Comparison of ENCODE assay signal across 9 mouse cellular contexts in genomic region chr7:66222621-66223091, GRCm38 (mm10).
DNase-seq lines count a peak whose midpoint lies in the region; ATAC-seq and TF ChIP-seq lines count a peak whose summit lies in the region.
"Had no signal": no experiment of that assay in that cellular context is flagged by ENCODE, and none has a peak within 500 bp of the region (broad histone marks: within the 10 kb centered on the region; RNA-seq: fewer than 3 reads in every experiment).

No protein-coding gene starts in this region.

- no peak overlapping the region for H3K4me2 ChIP-seq in heart, embryonic 16.5 days (ENCODE audit: low read depth, low read length)
- H3K4me2 ChIP-seq in intestine, embryonic 16.5 days (ENCODE audit: low read depth, low read length), result no peak overlapping the region
- no peak overlapping the region for H3K4me2 ChIP-seq in limb, embryonic 14.5 days (replicated peaks; ENCODE audit: low read depth, low read length, severe bottlenecking)

- DNase-seq in heart, postnatal 36 days, result no peak
- DNase-seq in adipocyte (ENCODE audit: low spot score), result peak; percentile 46
- DNase-seq in limb, embryonic 14.5 days (ENCODE audit: low spot score), result peak; percentile 58
- DNase-seq in cerebellum, postnatal 25 days, result no peak
- DNase-seq in frontal cortex, postnatal 25 days (ENCODE audit: low spot score in 2 of 2), result no peak
- no peak for DNase-seq in cerebellum, postnatal 14 days

- 47% methylated on average over 8 of the region's 8 CpGs for WGBS in heart, embryonic 16.5 days
- 24% methylated on average over 8 of the region's 8 CpGs for WGBS in intestine, embryonic 16.5 days
- 11% methylated on average over 8 of the region's 8 CpGs for WGBS in limb, embryonic 14.5 days

- H3K4me1 ChIP-seq in heart, embryonic 16.5 days (ENCODE audit: control insufficient read depth, insufficient read depth, low read length), result peaks cover 20% of the 10 kb centered on the region
- 0 out of 2 replicates have a peak, but pooled peaks cover 9% of the 10 kb centered on the region for H3K4me1 ChIP-seq in intestine, embryonic 16.5 days (ENCODE audit: control insufficient read depth, insufficient read depth, low read length)
- peaks cover 23% of the 10 kb centered on the region for H3K4me1 ChIP-seq in limb, embryonic 14.5 days (ENCODE audit: control insufficient read depth, insufficient read depth, low read length)

- no peaks in the 10 kb centered on the region for H3K36me3 ChIP-seq in heart, embryonic 16.5 days (ENCODE audit: control insufficient read depth, insufficient read depth)
- no peaks in the 10 kb centered on the region for H3K36me3 ChIP-seq in intestine, embryonic 16.5 days (ENCODE audit: control insufficient read depth, insufficient read depth, low read length)
- no peaks in the 10 kb centered on the region for H3K36me3 ChIP-seq in limb, embryonic 14.5 days (ENCODE audit: control insufficient read depth, insufficient read depth, low read length)

- no peak for ATAC-seq in heart, embryonic 16.5 days (replicated peaks; ENCODE audit: extremely low read depth, insufficient read depth, low FRiP score)
- ATAC-seq in intestine, embryonic 16.5 days, result peak; percentile 62
- ATAC-seq in limb, embryonic 14.5 days (ENCODE audit: low FRiP score, low read depth), result peak; percentile 62
- ATAC-seq: midbrain, embryonic 16.5 days had no signal

- intact Hi-C loops in heart, postnatal 36 days (cut with DNase I), result no loop called here

- H3K4me3 ChIP-seq in heart, embryonic 16.5 days (ENCODE audit: low read length), result no peak overlapping the region
- no peak overlapping the region for H3K4me3 ChIP-seq in intestine, embryonic 16.5 days (ENCODE audit: low read length)
- no peak overlapping the region for H3K4me3 ChIP-seq in limb, embryonic 14.5 days (replicated peaks; ENCODE audit: low read length)

- H3K9me3 ChIP-seq in heart, embryonic 16.5 days (replicated peaks; ENCODE audit: control insufficient read depth, low read length), result no peaks in the 10 kb centered on the region
- no peaks in the 10 kb centered on the region for H3K9me3 ChIP-seq in intestine, embryonic 16.5 days (ENCODE audit: control insufficient read depth, low read length)
- H3K9me3 ChIP-seq in limb, embryonic 14.5 days (ENCODE audit: control insufficient read depth, low read length), result no peaks in the 10 kb centered on the region

- H3K27ac ChIP-seq in heart, embryonic 16.5 days (ENCODE audit: low read length), result peak overlapping the region; percentile 3; the same call in 1 of the 2 replicates
- no peak overlapping the region for H3K27ac ChIP-seq in intestine, embryonic 16.5 days (ENCODE audit: low read length)
- H3K27ac ChIP-seq in limb, embryonic 14.5 days (replicated peaks; ENCODE audit: low read depth, low read length), result peak overlapping the region; percentile 77

- TF ChIP-seq POLR2A in limb, embryonic 14.5 days (IDR thresholded peaks at IDR 0.05; ENCODE audit: borderline replicate concordance, extremely low read depth, insufficient read depth, insufficient read length), result no peak

- H3K9ac ChIP-seq in heart, embryonic 16.5 days (ENCODE audit: low read length), result no peak overlapping the region
- no peak overlapping the region for H3K9ac ChIP-seq in intestine, embryonic 16.5 days (ENCODE audit: low read depth, low read length)
- no peak overlapping the region for H3K9ac ChIP-seq in limb, embryonic 14.5 days (ENCODE audit: low read depth, low read length, severe bottlenecking)

- no peaks in the 10 kb centered on the region for H3K27me3 ChIP-seq in heart, embryonic 16.5 days (ENCODE audit: control insufficient read depth, insufficient read depth, low read length)
- no peaks in the 10 kb centered on the region for H3K27me3 ChIP-seq in intestine, embryonic 16.5 days (replicated peaks; ENCODE audit: control insufficient read depth, insufficient read depth, low read length)
- H3K27me3 ChIP-seq in limb, embryonic 14.5 days (ENCODE audit: control insufficient read depth, insufficient read depth, low read length), result no peaks in the 10 kb centered on the region

Comparison
In these comparisons a context has a peak if more than half of its experiments do, and no peak if none do; other contexts are left out.
1. DNase-seq: peak in adipocyte (single experiment) and limb, embryonic 14.5 days (single experiment); none in heart, postnatal 36 days (0 of 2), cerebellum, postnatal 25 days (0 of 2), frontal cortex, postnatal 25 days (0 of 2) and cerebellum, postnatal 14 days (0 of 2).